Mouse (Mus musculus): ENCODE data around the gene Mertk. TPM values are rescaled to one million over a fixed set of nuclear protein-coding genes. Genes with fewer than 3 reads are reported as not detected.

Mertk gene
- polyA plus RNA-seq, 1 experiment from 2014 or later: 10.4 TPM

- H3K36me3 ChIP-seq (ENCODE audit: insufficient read depth, low read length): peaks cover 20% of the 10 kb centered on the region; the same call in 1 of the 2 replicates
- H3K4me1 ChIP-seq (ENCODE audit: insufficient read depth, low read depth, low read length): no peaks in the 10 kb centered on the region
- H3K27me3 ChIP-seq (replicated peaks; ENCODE audit: insufficient read depth, low read length): no peaks in the 10 kb centered on the region
- no peak overlapping the region for H3K27ac ChIP-seq (ENCODE audit: low read length)
- no peak for TF ChIP-seq CTCF (IDR thresholded peaks at IDR 0.05)
- no peak for TF ChIP-seq EP300 (IDR thresholded peaks at IDR 0.05)
- DNase-seq (ENCODE audit: low spot score) (no peak), ATAC-seq (no peak)
- H3K4me3 ChIP-seq (ENCODE audit: low read depth, low read length): no peak overlapping the region
- WGBS: 88% methylated on average over 2 of the region's 2 CpGs
- H3K9ac ChIP-seq (replicated peaks; ENCODE audit: low read depth): no peak overlapping the region
- no peaks in the 10 kb centered on the region for H3K9me3 ChIP-seq (ENCODE audit: low read length)
- H3K4me2 ChIP-seq (replicated peaks; ENCODE audit: low read depth, low read length): no peak overlapping the region
Observed at GRCm38 (mm10) chr2:128850036-128850435, 151.3 kb downstream of the Mertk start.

Other genes starting within 250 kb of the Mertk start
- gene Spdye4c, start 107.7 kb upstream of the Mertk start, polyA plus RNA-seq (2015; fragmentation: Nextera tagmentation; extraction: Ambion mirVana): not detected in 2 replicates
- 15.9 and 20.4 TPM in 2 replicates for gene Anapc1, start 11.6 kb upstream of the Mertk start, polyA plus RNA-seq (2015; fragmentation: Nextera tagmentation; extraction: Ambion mirVana)
- 40.0 and 40.3 TPM in 2 replicates for gene Tmem87b, start 119.2 kb downstream of the Mertk start, polyA plus RNA-seq (2015; fragmentation: Nextera tagmentation; extraction: Ambion mirVana)
- gene Fbln7, start 164.0 kb downstream of the Mertk start, polyA plus RNA-seq (2015; fragmentation: Nextera tagmentation; extraction: Ambion mirVana): 0.64 and 0.89 TPM in 2 replicates
- gene Zc3h8, start 245.1 kb downstream of the Mertk start, polyA plus RNA-seq (2015; fragmentation: Nextera tagmentation; extraction: Ambion mirVana): 5.6 and 5.8 TPM in 2 replicates